Mouse (Mus musculus) megakaryocyte, embryonic 14.5 days (primary cell): Measurements from ENCODE around the gene Gm20388. TPM values are rescaled to one million over a fixed set of nuclear protein-coding genes. Genes with fewer than 3 reads are reported as not detected.

ENCODE experiments used
- H3K27me3 ChIP-seq: replicated peaks from 2 replicates; pipeline ENCODE3; 2012; ENCODE audit warnings: inconsistent platforms
- H3K36me3 ChIP-seq: replicated peaks from 2 replicates; pipeline ENCODE3; 2012; ENCODE audit warnings: low read length, inconsistent platforms, mixed read lengths
- H3K4me1 ChIP-seq: 2 replicates; pipeline ENCODE4 v1.6.1; 2012; ENCODE audit warnings: inconsistent platforms
- H3K4me3 ChIP-seq: replicated peaks from 2 replicates; pipeline ENCODE3; 2012; ENCODE audit warnings: moderate library complexity, mild to moderate bottlenecking, inconsistent platforms
- H3K9me3 ChIP-seq: 2 replicates; pipeline ENCODE4 v1.6.1; 2012; ENCODE audit warnings: inconsistent platforms
- FLI1 ChIP-seq: IDR thresholded peaks from 2 replicates; pipeline ENCODE4 v1.6.1; 2012; ENCODE audit warnings: low read length, inconsistent platforms, mixed read lengths
- GATA1 ChIP-seq: IDR thresholded peaks from 3 replicates; pipeline ENCODE4 v1.6.1; 2012; ENCODE audit warnings: mixed read lengths, low read length, inconsistent platforms, borderline replicate concordance
- polyA plus RNA-seq: library from polyadenylated mRNA; stranded (reverse); fragments of >175 nt; gene quantifications from 2 replicates; pipeline ENCODE4 v1.2.3, GENCODE M21; 2012; ENCODE audit warnings: low replicate concordance; ENCODE audit not compliant: insufficient read depth

The Gm20388 gene
- polyA plus RNA-seq, 1 experiment = 111 TPM

DNA sequence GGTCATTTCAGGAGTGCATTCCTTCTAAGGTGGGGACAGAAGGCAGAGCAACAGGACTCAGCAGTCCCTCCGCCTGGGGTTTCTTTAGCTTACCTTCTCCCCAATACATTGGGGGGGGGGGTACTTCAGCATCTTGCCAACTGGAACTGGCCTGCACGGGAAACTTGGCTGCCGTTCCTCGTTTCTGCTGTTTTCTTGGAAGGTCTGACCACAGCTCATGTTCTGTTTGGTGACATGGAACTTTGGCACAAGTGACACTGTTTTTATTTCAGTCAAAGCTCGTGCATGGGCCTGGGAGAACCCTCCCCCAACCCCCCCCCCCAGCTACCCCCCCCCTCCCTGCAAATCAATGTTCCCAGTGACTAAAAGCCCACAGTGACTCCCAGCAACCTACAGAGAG, 3837.1 kb downstream of the Gm20388 start:
- TF ChIP-seq FLI1 (no peak), GATA1 (no peak)
- no peaks in the 10 kb centered on the region for H3K36me3 ChIP-seq
- H3K27me3 ChIP-seq = peaks cover 59% of the 10 kb centered on the region
- no peak overlapping the region for H3K4me3 ChIP-seq
- no peaks in the 10 kb centered on the region for H3K9me3 ChIP-seq
- H3K4me1 ChIP-seq = peaks cover 19% of the 10 kb centered on the region

DNA sequence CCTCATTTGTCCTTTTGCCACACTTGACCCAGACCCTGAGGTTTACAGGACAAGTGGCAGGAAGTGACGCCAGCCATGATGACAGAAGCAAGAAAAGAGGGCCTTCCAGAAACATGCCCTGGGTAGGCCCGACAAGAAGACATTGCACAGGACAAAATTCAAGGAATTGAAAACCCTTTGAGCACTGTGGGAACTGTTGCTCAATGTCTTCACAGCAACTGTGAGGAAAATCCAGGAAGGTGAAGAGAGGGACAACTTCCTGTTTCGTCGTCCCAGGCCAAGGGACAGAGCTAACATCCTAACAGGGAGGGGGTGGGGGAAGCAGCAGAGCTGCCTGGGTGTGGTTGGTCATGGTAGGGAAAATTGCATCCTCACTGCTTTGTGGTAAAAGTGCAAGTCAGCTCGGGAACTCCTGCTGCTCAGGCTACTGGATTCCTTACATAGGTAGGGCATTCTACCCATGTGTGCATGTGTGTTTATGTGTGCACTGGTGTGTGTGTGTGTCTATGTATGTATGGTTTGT, 3839.6 kb downstream of the Gm20388 start:
- Histone ChIP-seq H3K36me3 (no peaks in the 10 kb centered on the region), H3K4me3 (peak overlapping the region; percentile 74), H3K4me1 (peaks cover 19% of the 10 kb centered on the region), H3K27me3 (peaks cover 71% of the 10 kb centered on the region), H3K9me3 (no peaks in the 10 kb centered on the region)
- TF ChIP-seq FLI1 = no peak
- no peak for TF ChIP-seq GATA1

DNA sequence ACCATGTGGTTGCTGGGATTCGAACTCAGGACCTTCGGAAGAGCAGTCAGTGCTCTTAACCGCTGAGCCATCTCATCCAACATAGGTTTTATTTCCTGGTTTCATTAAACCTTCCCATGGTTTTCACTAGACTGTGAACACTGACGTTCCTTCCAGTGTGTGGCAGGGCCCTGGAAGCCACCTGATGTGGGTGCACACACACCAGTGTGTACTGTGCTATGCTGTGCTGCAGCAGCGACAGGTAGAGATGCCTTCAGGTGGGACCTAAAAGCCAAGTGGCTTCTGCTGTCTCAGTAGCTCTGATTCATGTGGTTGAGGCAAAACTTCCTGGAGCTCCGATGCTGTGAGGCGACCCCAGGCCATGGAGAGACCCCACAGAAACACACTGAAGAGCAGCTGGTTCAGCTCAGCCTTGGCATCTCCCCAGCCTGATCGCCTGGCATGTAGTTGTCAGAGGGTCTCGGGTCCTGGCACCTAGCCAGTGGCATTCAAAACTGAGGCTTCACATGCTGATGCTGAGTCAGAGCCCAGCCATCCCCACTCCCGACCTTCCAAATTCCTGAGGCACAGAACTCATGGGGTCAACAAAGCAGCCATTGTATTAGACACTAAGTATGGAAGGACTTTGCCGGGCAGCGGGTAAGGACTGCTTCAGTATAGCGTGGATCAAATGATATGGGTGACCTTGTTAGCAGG, 3842.3 kb downstream of the Gm20388 start:
- H3K27me3 ChIP-seq = peaks cover 77% of the 10 kb centered on the region
- no peak overlapping the region for H3K4me3 ChIP-seq
- peaks cover 19% of the 10 kb centered on the region for H3K4me1 ChIP-seq
- no peaks in the 10 kb centered on the region for H3K9me3 ChIP-seq
- H3K36me3 ChIP-seq = no peaks in the 10 kb centered on the region
- TF ChIP-seq GATA1 (no peak), FLI1 (no peak)

DNA sequence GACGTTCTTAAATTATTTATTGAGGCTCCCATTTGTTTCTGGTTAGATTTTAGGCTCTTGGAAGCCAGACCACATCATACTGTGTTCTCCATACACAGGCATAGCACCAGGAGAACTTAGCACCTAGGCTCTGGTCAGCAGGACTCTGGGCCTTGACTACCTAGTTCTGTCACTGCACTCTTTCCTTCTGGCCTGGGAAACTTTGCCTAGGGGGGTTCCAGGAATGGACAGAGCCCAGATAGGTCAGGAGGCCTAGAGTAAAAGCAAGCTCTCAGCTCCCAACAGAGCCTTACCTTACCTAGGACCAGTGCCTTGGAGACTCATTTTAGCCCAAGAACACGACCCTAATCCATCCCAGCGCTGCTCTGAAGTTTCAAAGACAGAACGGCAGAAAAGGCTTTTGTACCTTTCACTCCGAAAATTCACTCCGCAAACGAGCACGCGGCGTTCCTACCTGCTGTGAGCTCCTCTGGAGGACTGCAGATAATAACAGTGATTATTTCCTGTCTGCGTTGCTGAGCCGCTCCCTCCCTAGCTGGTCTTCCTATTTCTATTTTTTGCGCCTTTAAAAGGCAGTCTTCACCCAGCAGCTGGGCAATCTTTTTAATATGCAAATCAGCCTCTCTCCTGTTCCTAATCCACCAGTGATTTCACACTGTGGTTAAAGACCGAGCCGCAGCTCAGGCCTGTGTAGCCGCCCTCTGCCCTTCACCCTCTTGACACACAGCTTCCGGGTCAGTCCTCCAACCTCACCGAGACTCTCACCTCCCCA, 3843.1 kb downstream of the Gm20388 start:
- Histone ChIP-seq H3K27me3 (peaks cover 78% of the 10 kb centered on the region), H3K9me3 (no peaks in the 10 kb centered on the region), H3K36me3 (no peaks in the 10 kb centered on the region), H3K4me1 (peaks cover 19% of the 10 kb centered on the region), H3K4me3 (no peak overlapping the region)
- no peak for TF ChIP-seq FLI1
- no peak for TF ChIP-seq GATA1

DNA sequence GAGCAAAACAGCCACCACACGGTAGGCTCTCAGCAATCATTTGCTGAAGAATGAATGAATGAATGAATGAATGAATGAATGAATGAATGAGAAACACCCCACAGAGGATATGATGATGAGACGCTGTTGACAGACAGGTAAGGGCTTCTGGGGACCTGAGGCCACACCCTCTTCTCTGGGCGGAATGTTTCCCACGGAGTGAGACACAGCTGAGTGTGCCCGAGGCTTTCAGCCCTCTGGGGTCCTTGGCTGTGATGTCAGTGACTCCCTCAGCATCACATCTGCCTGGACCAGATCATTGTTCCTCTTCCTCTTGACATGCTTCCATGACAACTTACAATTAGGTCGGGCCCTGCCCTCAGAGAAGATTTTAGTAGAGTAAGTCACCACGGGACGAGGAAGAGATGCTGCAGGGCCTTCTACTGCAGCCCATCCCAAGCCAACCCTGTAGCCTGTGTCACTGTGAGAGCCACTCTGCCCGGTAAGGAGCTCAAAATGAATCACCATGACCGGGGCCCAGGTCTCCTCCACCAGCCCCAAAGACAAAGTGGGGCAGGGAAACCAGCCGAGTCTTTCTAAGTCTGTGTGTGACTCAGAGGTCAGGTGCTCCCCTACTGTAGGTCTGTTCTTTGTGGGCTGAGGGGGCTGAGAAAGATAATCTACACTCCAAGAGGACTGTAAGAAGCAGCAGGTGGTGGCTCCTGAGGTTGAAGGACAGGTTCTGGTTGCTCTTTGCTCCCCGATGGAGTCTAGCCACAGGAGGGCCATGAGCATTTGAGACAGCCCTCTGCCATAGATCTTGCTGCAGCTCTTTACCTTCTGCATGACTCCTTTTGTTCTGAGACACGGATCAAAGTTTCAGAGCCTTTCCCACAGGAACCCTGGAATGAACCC, 3844.1 kb downstream of the Gm20388 start:
- no peak overlapping the region for H3K4me3 ChIP-seq
- no peaks in the 10 kb centered on the region for H3K9me3 ChIP-seq
- TF ChIP-seq GATA1 (no peak), FLI1 (no peak)
- H3K4me1 ChIP-seq = peaks cover 15% of the 10 kb centered on the region
- peaks cover 78% of the 10 kb centered on the region for H3K27me3 ChIP-seq
- H3K36me3 ChIP-seq = no peaks in the 10 kb centered on the region

DNA sequence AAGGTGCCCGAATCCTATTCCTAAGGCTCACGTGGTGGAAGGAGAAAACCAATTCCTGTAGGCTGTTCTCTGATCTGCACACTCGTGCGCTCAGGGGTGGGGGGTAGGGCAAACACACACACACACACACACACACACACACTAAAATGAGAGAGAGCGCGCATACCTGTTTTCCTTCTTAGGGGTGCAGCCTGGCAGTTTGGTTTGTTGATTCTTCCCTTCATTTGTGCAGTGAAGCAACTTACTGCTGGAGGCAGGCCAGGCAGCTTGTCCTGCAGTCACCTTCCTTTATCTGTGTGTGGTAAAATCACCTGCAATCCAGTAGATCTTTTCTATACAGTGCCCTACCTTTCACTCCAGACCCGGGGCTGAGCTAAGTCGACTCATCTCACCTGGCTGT, 3846.3 kb downstream of the Gm20388 start:
- no peak for TF ChIP-seq FLI1
- no peak for TF ChIP-seq GATA1
- peaks cover 88% of the 10 kb centered on the region for H3K27me3 ChIP-seq
- H3K36me3 ChIP-seq = no peaks in the 10 kb centered on the region
- H3K4me3 ChIP-seq = no peak overlapping the region
- no peaks in the 10 kb centered on the region for H3K9me3 ChIP-seq
- no peaks in the 10 kb centered on the region; the same call in 1 of the 2 replicates for H3K4me1 ChIP-seq

DNA sequence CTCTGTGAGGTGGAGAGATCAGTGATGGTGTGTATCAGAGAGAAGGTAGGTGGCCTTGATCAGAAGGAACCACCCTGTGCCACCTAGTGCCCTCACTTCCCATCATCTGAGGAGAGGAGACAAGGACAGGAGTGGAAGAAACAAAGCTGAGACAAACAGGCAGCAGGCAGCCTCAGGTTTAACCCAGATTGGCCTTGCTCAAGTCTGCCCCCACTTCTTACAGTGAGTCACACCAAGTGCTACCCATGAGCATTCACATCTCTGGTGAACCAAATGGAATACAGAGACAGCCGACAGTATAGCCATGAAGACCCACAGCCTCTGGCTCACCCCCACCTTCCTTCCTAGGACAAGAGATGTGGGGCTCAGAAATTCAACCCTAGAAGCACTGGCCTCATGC, 3848.3 kb downstream of the Gm20388 start:
- Histone ChIP-seq H3K36me3 (no peaks in the 10 kb centered on the region), H3K9me3 (no peaks in the 10 kb centered on the region), H3K4me3 (no peak overlapping the region), H3K4me1 (peaks cover 12% of the 10 kb centered on the region), H3K27me3 (peaks cover 91% of the 10 kb centered on the region)
- TF ChIP-seq FLI1 (no peak), GATA1 (no peak)

DNA sequence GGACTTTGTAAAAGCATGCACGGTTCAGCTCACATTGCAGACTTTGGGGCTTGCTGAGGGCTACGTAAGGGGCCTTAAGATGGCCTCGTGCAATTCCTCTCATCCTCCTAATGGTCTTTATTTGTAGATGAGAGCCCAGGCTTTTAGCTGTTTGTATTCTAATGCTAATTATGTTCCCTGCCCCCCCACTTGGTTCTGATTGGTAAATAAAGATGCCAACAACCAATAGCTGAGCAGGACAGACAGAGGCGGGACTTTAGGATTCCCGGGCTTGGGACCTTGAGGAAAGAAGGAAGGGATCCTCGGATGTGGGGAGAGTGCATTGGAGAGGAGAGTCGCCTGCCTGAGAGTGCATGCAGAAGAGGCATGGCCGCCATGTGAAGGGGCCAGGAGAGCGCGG, 3849.3 kb downstream of the Gm20388 start:
- H3K4me1 ChIP-seq = peaks cover 14% of the 10 kb centered on the region
- no peaks in the 10 kb centered on the region for H3K36me3 ChIP-seq
- no peak overlapping the region for H3K4me3 ChIP-seq
- TF ChIP-seq FLI1 (no peak), GATA1 (no peak)
- peaks cover 91% of the 10 kb centered on the region for H3K27me3 ChIP-seq
- no peaks in the 10 kb centered on the region for H3K9me3 ChIP-seq

DNA sequence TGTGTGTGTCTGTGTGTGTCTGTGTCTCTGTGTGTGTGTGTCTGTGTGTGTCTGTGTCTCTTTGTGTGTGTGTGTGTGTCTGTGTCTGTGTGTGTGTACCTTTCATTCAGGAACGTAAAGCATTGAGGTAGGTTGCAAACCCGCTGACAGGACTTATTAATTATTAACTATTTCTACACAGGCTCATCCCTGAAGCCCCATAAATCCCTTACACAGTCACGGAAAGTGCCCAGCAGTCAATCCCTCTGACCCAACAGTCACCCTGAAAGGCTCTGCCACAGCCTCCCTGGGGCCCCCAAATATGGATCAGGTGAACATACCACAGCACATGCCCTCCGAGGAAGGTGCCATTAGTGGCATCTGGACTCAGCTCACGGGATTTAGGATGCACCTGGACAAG, 3849.9 kb downstream of the Gm20388 start:
- H3K36me3 ChIP-seq = no peaks in the 10 kb centered on the region
- no peak overlapping the region for H3K4me3 ChIP-seq
- H3K4me1 ChIP-seq = peaks cover 14% of the 10 kb centered on the region
- no peak for TF ChIP-seq FLI1
- TF ChIP-seq GATA1 = no peak
- H3K9me3 ChIP-seq = no peaks in the 10 kb centered on the region
- H3K27me3 ChIP-seq = peaks cover 91% of the 10 kb centered on the region
